Mouse (Mus musculus): ENCODE results near the gene Neb. TPM values are rescaled to one million over a fixed set of nuclear protein-coding genes. Genes with fewer than 3 reads are reported as not detected.

Neb gene
- polyA plus RNA-seq, 1 experiment: 0.58 TPM

- TF ChIP-seq CTCF (IDR thresholded peaks at IDR 0.05; ENCODE audit: low read depth, low read length) (no peak), POLR2A (IDR thresholded peaks at IDR 0.05; ENCODE audit: borderline replicate concordance, low read depth, low read length) (no peak)
- H3K4me3 ChIP-seq (ENCODE audit: insufficient read depth, low read length): no peak overlapping the region
- peaks cover 33% of the 10 kb centered on the region for H3K4me1 ChIP-seq (ENCODE audit: control insufficient read depth, insufficient read depth, low read length)
- H3K27ac ChIP-seq (ENCODE audit: insufficient read depth, low read depth, low read length): no peak overlapping the region
Observed at GRCm38 (mm10) chr2:52420001-52420710, 41.9 kb upstream of the Neb start.

- no peak overlapping the region for H3K27ac ChIP-seq (ENCODE audit: insufficient read depth, low read depth, low read length)
- peaks cover 33% of the 10 kb centered on the region for H3K4me1 ChIP-seq (ENCODE audit: control insufficient read depth, insufficient read depth, low read length)
- H3K4me3 ChIP-seq (ENCODE audit: insufficient read depth, low read length): no peak overlapping the region
- TF ChIP-seq POLR2A (IDR thresholded peaks at IDR 0.05; ENCODE audit: borderline replicate concordance, low read depth, low read length) (no peak), CTCF (IDR thresholded peaks at IDR 0.05; ENCODE audit: low read depth, low read length) (no peak)
Observed at GRCm38 (mm10) chr2:52419295-52419694, 41.0 kb upstream of the Neb start.

GRCm38 (mm10) chr2:52412524-52413037 is 34.3 kb upstream of the Neb start:
- TF ChIP-seq POLR2A (IDR thresholded peaks at IDR 0.05; ENCODE audit: borderline replicate concordance, low read depth, low read length) (no peak), CTCF (IDR thresholded peaks at IDR 0.05; ENCODE audit: low read depth, low read length) (no peak)
- no peaks in the 10 kb centered on the region for H3K4me1 ChIP-seq (ENCODE audit: control insufficient read depth, insufficient read depth, low read length)
- H3K4me3 ChIP-seq (ENCODE audit: insufficient read depth, low read length): no peak overlapping the region
- no peak overlapping the region for H3K27ac ChIP-seq (ENCODE audit: insufficient read depth, low read depth, low read length)

GRCm38 (mm10) chr2:52406480-52406879 is 28.2 kb upstream of the Neb start:
- TF ChIP-seq CTCF (IDR thresholded peaks at IDR 0.05; ENCODE audit: low read depth, low read length): no peak
- no peak for TF ChIP-seq POLR2A (IDR thresholded peaks at IDR 0.05; ENCODE audit: borderline replicate concordance, low read depth, low read length)
- Histone ChIP-seq H3K4me3 (ENCODE audit: insufficient read depth, low read length) (no peak overlapping the region), H3K27ac (ENCODE audit: insufficient read depth, low read depth, low read length) (no peak overlapping the region), H3K4me1 (ENCODE audit: control insufficient read depth, insufficient read depth, low read length) (no peaks in the 10 kb centered on the region)

GRCm38 (mm10) chr2:52405238-52405637 is 27.0 kb upstream of the Neb start:
- TF ChIP-seq CTCF (IDR thresholded peaks at IDR 0.05; ENCODE audit: low read depth, low read length) (no peak), POLR2A (IDR thresholded peaks at IDR 0.05; ENCODE audit: borderline replicate concordance, low read depth, low read length) (no peak)
- no peaks in the 10 kb centered on the region for H3K4me1 ChIP-seq (ENCODE audit: control insufficient read depth, insufficient read depth, low read length)
- no peak overlapping the region for H3K27ac ChIP-seq (ENCODE audit: insufficient read depth, low read depth, low read length)
- H3K4me3 ChIP-seq (ENCODE audit: insufficient read depth, low read length): no peak overlapping the region

GRCm38 (mm10) chr2:52394529-52394928 is 16.3 kb upstream of the Neb start:
- Histone ChIP-seq H3K4me3 (ENCODE audit: insufficient read depth, low read length) (no peak overlapping the region), H3K27ac (ENCODE audit: insufficient read depth, low read depth, low read length) (no peak overlapping the region), H3K4me1 (ENCODE audit: control insufficient read depth, insufficient read depth, low read length) (no peaks in the 10 kb centered on the region)
- no peak for TF ChIP-seq POLR2A (IDR thresholded peaks at IDR 0.05; ENCODE audit: borderline replicate concordance, low read depth, low read length)
- no peak for TF ChIP-seq CTCF (IDR thresholded peaks at IDR 0.05; ENCODE audit: low read depth, low read length)

- Histone ChIP-seq H3K27ac (ENCODE audit: insufficient read depth, low read depth, low read length) (no peak overlapping the region), H3K4me3 (ENCODE audit: insufficient read depth, low read length) (no peak overlapping the region), H3K4me1 (ENCODE audit: control insufficient read depth, insufficient read depth, low read length) (no peaks in the 10 kb centered on the region)
- TF ChIP-seq CTCF (IDR thresholded peaks at IDR 0.05; ENCODE audit: low read depth, low read length) (no peak), POLR2A (IDR thresholded peaks at IDR 0.05; ENCODE audit: borderline replicate concordance, low read depth, low read length) (no peak)
Observed at GRCm38 (mm10) chr2:52390415-52390975, 12.2 kb upstream of the Neb start.

GRCm38 (mm10) chr2:52389975-52390374 is 11.7 kb upstream of the Neb start:
- no peaks in the 10 kb centered on the region for H3K4me1 ChIP-seq (ENCODE audit: control insufficient read depth, insufficient read depth, low read length)
- no peak overlapping the region for H3K27ac ChIP-seq (ENCODE audit: insufficient read depth, low read depth, low read length)
- H3K4me3 ChIP-seq (ENCODE audit: insufficient read depth, low read length): no peak overlapping the region
- TF ChIP-seq CTCF (IDR thresholded peaks at IDR 0.05; ENCODE audit: low read depth, low read length) (no peak), POLR2A (IDR thresholded peaks at IDR 0.05; ENCODE audit: borderline replicate concordance, low read depth, low read length) (no peak)

GRCm38 (mm10) chr2:52386451-52386850 is 8.2 kb upstream of the Neb start:
- TF ChIP-seq POLR2A (IDR thresholded peaks at IDR 0.05; ENCODE audit: borderline replicate concordance, low read depth, low read length): no peak
- no peak for TF ChIP-seq CTCF (IDR thresholded peaks at IDR 0.05; ENCODE audit: low read depth, low read length)
- no peak overlapping the region for H3K4me3 ChIP-seq (ENCODE audit: insufficient read depth, low read length)
- H3K27ac ChIP-seq (ENCODE audit: insufficient read depth, low read depth, low read length): no peak overlapping the region
- no peaks in the 10 kb centered on the region for H3K4me1 ChIP-seq (ENCODE audit: control insufficient read depth, insufficient read depth, low read length)

- no peaks in the 10 kb centered on the region for H3K4me1 ChIP-seq (ENCODE audit: control insufficient read depth, insufficient read depth, low read length)
- H3K27ac ChIP-seq (ENCODE audit: insufficient read depth, low read depth, low read length): no peak overlapping the region
Observed at GRCm38 (mm10) chr2:52386037-52386436, 7.8 kb upstream of the Neb start.

More at GRCm38 (mm10) chr2:52386037-52386436, 7.8 kb upstream of the Neb start:
- TF ChIP-seq POLR2A (IDR thresholded peaks at IDR 0.05; ENCODE audit: borderline replicate concordance, low read depth, low read length): no peak
- no peak for TF ChIP-seq CTCF (IDR thresholded peaks at IDR 0.05; ENCODE audit: low read depth, low read length)
- no peak overlapping the region for H3K4me3 ChIP-seq (ENCODE audit: insufficient read depth, low read length)
